Mouse (Mus musculus): ENCODE results near the gene Ppp2r5d.

The Ppp2r5d gene

GRCm38 (mm10) chr17:46703971-46704886 is 682 bp downstream of the Ppp2r5d start:
- Histone ChIP-seq H3K36me3 (ENCODE audit: control insufficient read depth, insufficient read depth, low read length, poor library complexity, severe bottlenecking) (no peaks in the 10 kb centered on the region), H3K27me3 (ENCODE audit: control insufficient read depth, insufficient read depth, low read length, poor library complexity, severe bottlenecking) (no peaks in the 10 kb centered on the region)
- peak; percentile 18 for DNase-seq (ENCODE audit: low read depth, low spot score)

GRCm38 (mm10) chr17:46702506-46702905 is 2.4 kb downstream of the Ppp2r5d start:
- H3K27me3 ChIP-seq (ENCODE audit: control insufficient read depth, insufficient read depth, low read length, poor library complexity, severe bottlenecking) = no peaks in the 10 kb centered on the region
- DNase-seq (ENCODE audit: low read depth, low spot score) = no peak
- no peaks in the 10 kb centered on the region for H3K36me3 ChIP-seq (ENCODE audit: control insufficient read depth, insufficient read depth, low read length, poor library complexity, severe bottlenecking)

- H3K27me3 ChIP-seq (ENCODE audit: control insufficient read depth, insufficient read depth, low read length, poor library complexity, severe bottlenecking) = no peaks in the 10 kb centered on the region
- no peak for DNase-seq (ENCODE audit: low read depth, low spot score)
- H3K36me3 ChIP-seq (ENCODE audit: control insufficient read depth, insufficient read depth, low read length, poor library complexity, severe bottlenecking) = no peaks in the 10 kb centered on the region
Measured at GRCm38 (mm10) chr17:46702100-46702499, 2.8 kb downstream of the Ppp2r5d start.

- no peaks in the 10 kb centered on the region for H3K36me3 ChIP-seq (ENCODE audit: control insufficient read depth, insufficient read depth, low read length, poor library complexity, severe bottlenecking)
- no peak for DNase-seq (ENCODE audit: low read depth, low spot score)
- no peaks in the 10 kb centered on the region for H3K27me3 ChIP-seq (ENCODE audit: control insufficient read depth, insufficient read depth, low read length, poor library complexity, severe bottlenecking)
Measured at GRCm38 (mm10) chr17:46701489-46701888, 3.4 kb downstream of the Ppp2r5d start.

GRCm38 (mm10) chr17:46699912-46700311 is 5.0 kb downstream of the Ppp2r5d start:
- no peaks in the 10 kb centered on the region for H3K27me3 ChIP-seq (ENCODE audit: control insufficient read depth, insufficient read depth, low read length, poor library complexity, severe bottlenecking)
- no peak for DNase-seq (ENCODE audit: low read depth, low spot score)
- no peaks in the 10 kb centered on the region for H3K36me3 ChIP-seq (ENCODE audit: control insufficient read depth, insufficient read depth, low read length, poor library complexity, severe bottlenecking)

GRCm38 (mm10) chr17:46699245-46699644 is 5.7 kb downstream of the Ppp2r5d start:
- no peaks in the 10 kb centered on the region for H3K36me3 ChIP-seq (ENCODE audit: control insufficient read depth, insufficient read depth, low read length, poor library complexity, severe bottlenecking)
- H3K27me3 ChIP-seq (ENCODE audit: control insufficient read depth, insufficient read depth, low read length, poor library complexity, severe bottlenecking) = no peaks in the 10 kb centered on the region
- DNase-seq (ENCODE audit: low read depth, low spot score) = no peak

- Histone ChIP-seq H3K27me3 (ENCODE audit: control insufficient read depth, insufficient read depth, low read length, poor library complexity, severe bottlenecking) (no peaks in the 10 kb centered on the region), H3K36me3 (ENCODE audit: control insufficient read depth, insufficient read depth, low read length, poor library complexity, severe bottlenecking) (no peaks in the 10 kb centered on the region)
- no peak for DNase-seq (ENCODE audit: low read depth, low spot score)
Measured at GRCm38 (mm10) chr17:46698515-46698914, 6.4 kb downstream of the Ppp2r5d start.

- Histone ChIP-seq H3K27me3 (ENCODE audit: control insufficient read depth, insufficient read depth, low read length, poor library complexity, severe bottlenecking) (no peaks in the 10 kb centered on the region), H3K36me3 (ENCODE audit: control insufficient read depth, insufficient read depth, low read length, poor library complexity, severe bottlenecking) (no peaks in the 10 kb centered on the region; the same call in 1 of the 2 replicates)
- DNase-seq (ENCODE audit: low read depth, low spot score) = no peak
Measured at GRCm38 (mm10) chr17:46694517-46695063, 10.3 kb downstream of the Ppp2r5d start.

GRCm38 (mm10) chr17:46691390-46691789 is 13.5 kb downstream of the Ppp2r5d start:
- Histone ChIP-seq H3K27me3 (ENCODE audit: control insufficient read depth, insufficient read depth, low read length, poor library complexity, severe bottlenecking) (no peaks in the 10 kb centered on the region), H3K36me3 (ENCODE audit: control insufficient read depth, insufficient read depth, low read length, poor library complexity, severe bottlenecking) (peaks cover 1% of the 10 kb centered on the region)
- no peak for DNase-seq (ENCODE audit: low read depth, low spot score)

- Histone ChIP-seq H3K36me3 (ENCODE audit: control insufficient read depth, insufficient read depth, low read length, poor library complexity, severe bottlenecking) (peaks cover 4% of the 10 kb centered on the region), H3K27me3 (ENCODE audit: control insufficient read depth, insufficient read depth, low read length, poor library complexity, severe bottlenecking) (no peaks in the 10 kb centered on the region)
- DNase-seq (ENCODE audit: low read depth, low spot score) = no peak
Measured at GRCm38 (mm10) chr17:46690665-46691064, 14.2 kb downstream of the Ppp2r5d start.

GRCm38 (mm10) chr17:46685913-46686312 is 19.0 kb downstream of the Ppp2r5d start:
- no peaks in the 10 kb centered on the region for H3K27me3 ChIP-seq (ENCODE audit: control insufficient read depth, insufficient read depth, low read length, poor library complexity, severe bottlenecking)
- H3K36me3 ChIP-seq (ENCODE audit: control insufficient read depth, insufficient read depth, low read length, poor library complexity, severe bottlenecking) = peaks cover 4% of the 10 kb centered on the region
- DNase-seq (ENCODE audit: low read depth, low spot score) = no peak

- DNase-seq (ENCODE audit: low read depth, low spot score) = no peak
- Histone ChIP-seq H3K36me3 (ENCODE audit: control insufficient read depth, insufficient read depth, low read length, poor library complexity, severe bottlenecking) (peaks cover 4% of the 10 kb centered on the region), H3K27me3 (ENCODE audit: control insufficient read depth, insufficient read depth, low read length, poor library complexity, severe bottlenecking) (no peaks in the 10 kb centered on the region)
Measured at GRCm38 (mm10) chr17:46682654-46683389, 22.1 kb downstream of the Ppp2r5d start.

GRCm38 (mm10) chr17:46681466-46682118 is 23.3 kb downstream of the Ppp2r5d start:
- Histone ChIP-seq H3K27me3 (ENCODE audit: control insufficient read depth, insufficient read depth, low read length, poor library complexity, severe bottlenecking) (no peaks in the 10 kb centered on the region), H3K36me3 (ENCODE audit: control insufficient read depth, insufficient read depth, low read length, poor library complexity, severe bottlenecking) (peaks cover 5% of the 10 kb centered on the region)
- DNase-seq (ENCODE audit: low read depth, low spot score) = no peak

GRCm38 (mm10) chr17:46680760-46681373 is 24.0 kb downstream of the Ppp2r5d start, which contains the start of gene Klhdc3:
TSS of gene Klhdc3 (minus strand) at chr17:46680914.
- H3K27me3 ChIP-seq (ENCODE audit: control insufficient read depth, insufficient read depth, low read length, poor library complexity, severe bottlenecking) = no peaks in the 10 kb centered on the region
- peak; percentile 99 for DNase-seq (ENCODE audit: low read depth, low spot score)
- peaks cover 3% of the 10 kb centered on the region for H3K36me3 ChIP-seq (ENCODE audit: control insufficient read depth, insufficient read depth, low read length, poor library complexity, severe bottlenecking)

Measured in splenic B cell, adult 2 months (primary cell).